Mouse (Mus musculus) brain, embryonic 14.5 days (tissue): ENCODE data around the gene Smarcd2.

Experiments
- CTCF ChIP-seq: fragments of 200-500 bp; IDR thresholded peaks from 2 replicates; pipeline ENCODE4 v1.5.1; 2012; ENCODE audit warnings: inconsistent platforms, mild to moderate bottlenecking, moderate library complexity, borderline replicate concordance; ENCODE audit not compliant: insufficient read depth, insufficient read length; ENCODE audit errors: extremely low read depth
- POLR2A ChIP-seq: fragments of 200-500 bp; IDR thresholded peaks from 2 replicates; pipeline ENCODE4 v1.6.1; 2012; ENCODE audit warnings: mild to moderate bottlenecking, inconsistent platforms, borderline replicate concordance; ENCODE audit not compliant: poor library complexity, insufficient read depth, insufficient read length, severe bottlenecking; ENCODE audit errors: extremely low read depth

- no peak for TF ChIP-seq CTCF
- no peak for TF ChIP-seq POLR2A
Observed at GRCm38 (mm10) chr11:106301765-106302164, 29.0 kb upstream of the Smarcd2 start, which contains the start of gene Gh.
